Mouse (Mus musculus): ENCODE results near the gene Rint1.

GRCm38 (mm10) chr5:23830897-23831752, 43.6 kb downstream of the Rint1 start:
- no peak for TF ChIP-seq NRF1 (IDR thresholded peaks at IDR 0.05; ENCODE audit: insufficient read depth, low read depth, low read length, poor library complexity, severe bottlenecking)
- no peak for TF ChIP-seq CTCF (IDR thresholded peaks at IDR 0.05 in 2 of 3, conservative IDR thresholded peaks at IDR 0.05 in 1 of 3; ENCODE audit: control insufficient read depth in 1 of 3, insufficient read depth in 1 of 3, low read depth in 2 of 3, low read length in 3 of 3, poor library complexity in 1 of 3, severe bottlenecking in 1 of 3)
- no peak for TF ChIP-seq RAD21 (IDR thresholded peaks at IDR 0.05; ENCODE audit: low read depth, low read length)
- no peak for TF ChIP-seq E2F4 (IDR thresholded peaks at IDR 0.05; ENCODE audit: borderline replicate concordance, low read depth, low read length)
- no peak for TF ChIP-seq KAT2A (conservative IDR thresholded peaks at IDR 0.05; ENCODE audit: low read depth, low read length)
- no peak for TF ChIP-seq JUND (IDR thresholded peaks at IDR 0.05; ENCODE audit: low read depth, low read length)
- no peak for TF ChIP-seq UBTF (IDR thresholded peaks at IDR 0.05; ENCODE audit: borderline replicate concordance, insufficient read depth, low read depth, low read length)
- no peak for TF ChIP-seq GATA1 (IDR thresholded peaks at IDR 0.05; ENCODE audit: low read depth, low read length)
- no peak for TF ChIP-seq EP300 (IDR thresholded peaks at IDR 0.05; ENCODE audit: low read depth in 1 of 2, low read length in 2 of 2)
- no peak for TF ChIP-seq TCF12 (IDR thresholded peaks at IDR 0.05; ENCODE audit: low read depth, low read length)
- TF ChIP-seq MAFK (IDR thresholded peaks at IDR 0.05; ENCODE audit: borderline replicate concordance, low read depth, low read length) = no peak
- no peak for TF ChIP-seq USF1 (IDR thresholded peaks at IDR 0.05; ENCODE audit: low read depth, low read length)
- TF ChIP-seq GABPA (IDR thresholded peaks at IDR 0.05; ENCODE audit: low read depth, low read length) = no peak
- TF ChIP-seq SMC3 (IDR thresholded peaks at IDR 0.05; ENCODE audit: low read depth, low read length) = no peak
